Mouse (Mus musculus): Measurements from ENCODE around the gene Rfc4. TPM values are rescaled to one million over a fixed set of nuclear protein-coding genes. Genes with fewer than 3 reads are reported as not detected.

Gene Rfc4
- 104 and 124 TPM in 2 replicates for polyA plus RNA-seq (2015; fragmentation: Nextera tagmentation; extraction: Ambion mirVana)

GRCm38 (mm10) chr16:23127673-23128375 lies at the start of gene Rfc4:
Gene Rfc4 (minus strand): TSS chr16:23127737.
- peaks cover 11% of the 10 kb centered on the region for H3K36me3 ChIP-seq (ENCODE audit: control insufficient read depth, insufficient read depth)
- peak within 1 kb of the TSS; percentile 85 for H3K9ac ChIP-seq (ENCODE audit: low read depth, low read length)
- peaks cover 10% of the 10 kb centered on the region for H3K4me1 ChIP-seq (ENCODE audit: control insufficient read depth, low read depth, low read length)
- peak within 1 kb of the TSS; percentile 96 for H3K27ac ChIP-seq (ENCODE audit: low read length)
- no peaks in the 10 kb centered on the region for H3K27me3 ChIP-seq (ENCODE audit: control insufficient read depth, insufficient read depth, low read depth, low read length)
- H3K4me2 ChIP-seq (ENCODE audit: low read depth, low read length) = peak within 1 kb of the TSS; percentile 82
- H3K4me3 ChIP-seq (ENCODE audit: low read depth, low read length) = peak within 1 kb of the TSS; percentile 77
- no peaks in the 10 kb centered on the region for H3K9me3 ChIP-seq (replicated peaks; ENCODE audit: control insufficient read depth, low read length)
- ATAC-seq (ENCODE audit: low read depth) = peak; percentile 95
- under 1% methylated on average over 51 of the region's 51 CpGs for WGBS (ENCODE audit: insufficient replicate concordance)

GRCm38 (mm10) chr16:23175956-23176355 lies 48.4 kb upstream of the Rfc4 start:
- no peaks in the 10 kb centered on the region for H3K27me3 ChIP-seq (ENCODE audit: control insufficient read depth, insufficient read depth, low read depth, low read length)
- no peaks in the 10 kb centered on the region for H3K9me3 ChIP-seq (replicated peaks; ENCODE audit: control insufficient read depth, low read length)
- no peak overlapping the region for H3K4me2 ChIP-seq (ENCODE audit: low read depth, low read length)
- no peaks in the 10 kb centered on the region for H3K36me3 ChIP-seq (ENCODE audit: control insufficient read depth, insufficient read depth)
- H3K9ac ChIP-seq (ENCODE audit: low read depth, low read length) = no peak overlapping the region
- 0 out of 2 replicates have a peak, but pooled peaks have one; percentile 27 for ATAC-seq (ENCODE audit: low read depth)
- H3K4me1 ChIP-seq (ENCODE audit: control insufficient read depth, low read depth, low read length) = no peaks in the 10 kb centered on the region
- 13% methylated on average over 3 of the region's 3 CpGs for WGBS (ENCODE audit: insufficient replicate concordance)
- H3K4me3 ChIP-seq (ENCODE audit: low read depth, low read length) = no peak overlapping the region
- H3K27ac ChIP-seq (ENCODE audit: low read length) = no peak overlapping the region

- 14% methylated on average over 5 of the region's 5 CpGs for WGBS (ENCODE audit: insufficient replicate concordance)
- Histone ChIP-seq H3K9ac (ENCODE audit: low read depth, low read length) (no peak overlapping the region), H3K4me3 (ENCODE audit: low read depth, low read length) (no peak overlapping the region), H3K4me1 (ENCODE audit: control insufficient read depth, low read depth, low read length) (no peaks in the 10 kb centered on the region), H3K4me2 (ENCODE audit: low read depth, low read length) (no peak overlapping the region), H3K36me3 (ENCODE audit: control insufficient read depth, insufficient read depth) (no peaks in the 10 kb centered on the region), H3K9me3 (replicated peaks; ENCODE audit: control insufficient read depth, low read length) (no peaks in the 10 kb centered on the region), H3K27me3 (ENCODE audit: control insufficient read depth, insufficient read depth, low read depth, low read length) (no peaks in the 10 kb centered on the region), H3K27ac (ENCODE audit: low read length) (no peak overlapping the region)
- no peak for ATAC-seq (ENCODE audit: low read depth)
Measured at GRCm38 (mm10) chr16:23174855-23175254, 47.3 kb upstream of the Rfc4 start.

- 61% methylated on average over 5 of the region's 5 CpGs for WGBS (ENCODE audit: insufficient replicate concordance)
Measured at GRCm38 (mm10) chr16:23173904-23174303, 46.4 kb upstream of the Rfc4 start.

GRCm38 (mm10) chr16:23170813-23171212 lies 43.3 kb upstream of the Rfc4 start:
- H3K27me3 ChIP-seq (ENCODE audit: control insufficient read depth, insufficient read depth, low read depth, low read length) = no peaks in the 10 kb centered on the region
- H3K36me3 ChIP-seq (ENCODE audit: control insufficient read depth, insufficient read depth) = no peaks in the 10 kb centered on the region
- H3K4me2 ChIP-seq (ENCODE audit: low read depth, low read length) = no peak overlapping the region
- H3K9ac ChIP-seq (ENCODE audit: low read depth, low read length) = no peak overlapping the region
- ATAC-seq (ENCODE audit: low read depth) = no peak
- H3K4me1 ChIP-seq (ENCODE audit: control insufficient read depth, low read depth, low read length) = no peaks in the 10 kb centered on the region
- no peak overlapping the region for H3K4me3 ChIP-seq (ENCODE audit: low read depth, low read length)
- H3K9me3 ChIP-seq (replicated peaks; ENCODE audit: control insufficient read depth, low read length) = no peaks in the 10 kb centered on the region
- H3K27ac ChIP-seq (ENCODE audit: low read length) = no peak overlapping the region
- 61% methylated on average over 3 of the region's 3 CpGs for WGBS (ENCODE audit: insufficient replicate concordance)

More at GRCm38 (mm10) chr16:23173904-23174303, 46.4 kb upstream of the Rfc4 start:
- Histone ChIP-seq H3K4me2 (ENCODE audit: low read depth, low read length) (no peak overlapping the region), H3K4me1 (ENCODE audit: control insufficient read depth, low read depth, low read length) (no peaks in the 10 kb centered on the region), H3K9ac (ENCODE audit: low read depth, low read length) (no peak overlapping the region), H3K36me3 (ENCODE audit: control insufficient read depth, insufficient read depth) (no peaks in the 10 kb centered on the region), H3K27ac (ENCODE audit: low read length) (no peak overlapping the region), H3K4me3 (ENCODE audit: low read depth, low read length) (no peak overlapping the region), H3K9me3 (replicated peaks; ENCODE audit: control insufficient read depth, low read length) (no peaks in the 10 kb centered on the region), H3K27me3 (ENCODE audit: control insufficient read depth, insufficient read depth, low read depth, low read length) (no peaks in the 10 kb centered on the region)
- ATAC-seq (ENCODE audit: low read depth) = peak; percentile 63; the same call in 1 of the 2 replicates

GRCm38 (mm10) chr16:23167079-23167478 lies 39.5 kb upstream of the Rfc4 start:
- WGBS (ENCODE audit: insufficient replicate concordance) = 21% methylated on average over 5 of the region's 5 CpGs
- no peaks in the 10 kb centered on the region for H3K9me3 ChIP-seq (replicated peaks; ENCODE audit: control insufficient read depth, low read length)
- no peak overlapping the region for H3K9ac ChIP-seq (ENCODE audit: low read depth, low read length)
- H3K4me3 ChIP-seq (ENCODE audit: low read depth, low read length) = no peak overlapping the region
- no peaks in the 10 kb centered on the region for H3K36me3 ChIP-seq (ENCODE audit: control insufficient read depth, insufficient read depth)
- H3K27ac ChIP-seq (ENCODE audit: low read length) = no peak overlapping the region
- no peak for ATAC-seq (ENCODE audit: low read depth)
- H3K4me1 ChIP-seq (ENCODE audit: control insufficient read depth, low read depth, low read length) = no peaks in the 10 kb centered on the region
- H3K27me3 ChIP-seq (ENCODE audit: control insufficient read depth, insufficient read depth, low read depth, low read length) = no peaks in the 10 kb centered on the region
- no peak overlapping the region for H3K4me2 ChIP-seq (ENCODE audit: low read depth, low read length)

GRCm38 (mm10) chr16:23166646-23167045 lies 39.1 kb upstream of the Rfc4 start:
- H3K9me3 ChIP-seq (replicated peaks; ENCODE audit: control insufficient read depth, low read length) = no peaks in the 10 kb centered on the region
- no peaks in the 10 kb centered on the region for H3K27me3 ChIP-seq (ENCODE audit: control insufficient read depth, insufficient read depth, low read depth, low read length)
- 64% methylated on average over 1 of the region's 1 CpGs for WGBS (ENCODE audit: insufficient replicate concordance)
- no peak for ATAC-seq (ENCODE audit: low read depth)
- H3K36me3 ChIP-seq (ENCODE audit: control insufficient read depth, insufficient read depth) = no peaks in the 10 kb centered on the region
- no peaks in the 10 kb centered on the region for H3K4me1 ChIP-seq (ENCODE audit: control insufficient read depth, low read depth, low read length)
- no peak overlapping the region for H3K4me3 ChIP-seq (ENCODE audit: low read depth, low read length)
- H3K4me2 ChIP-seq (ENCODE audit: low read depth, low read length) = no peak overlapping the region
- no peak overlapping the region for H3K9ac ChIP-seq (ENCODE audit: low read depth, low read length)
- H3K27ac ChIP-seq (ENCODE audit: low read length) = no peak overlapping the region

GRCm38 (mm10) chr16:23165441-23165840 lies 37.9 kb upstream of the Rfc4 start:
- no peak overlapping the region for H3K9ac ChIP-seq (ENCODE audit: low read depth, low read length)
- H3K4me3 ChIP-seq (ENCODE audit: low read depth, low read length) = no peak overlapping the region
- no peak for ATAC-seq (ENCODE audit: low read depth)
- H3K27me3 ChIP-seq (ENCODE audit: control insufficient read depth, insufficient read depth, low read depth, low read length) = no peaks in the 10 kb centered on the region
- H3K4me2 ChIP-seq (ENCODE audit: low read depth, low read length) = no peak overlapping the region
- no peak overlapping the region for H3K27ac ChIP-seq (ENCODE audit: low read length)
- no peaks in the 10 kb centered on the region for H3K4me1 ChIP-seq (ENCODE audit: control insufficient read depth, low read depth, low read length)
- 51% methylated on average over 9 of the region's 9 CpGs for WGBS (ENCODE audit: insufficient replicate concordance)
- H3K9me3 ChIP-seq (replicated peaks; ENCODE audit: control insufficient read depth, low read length) = no peaks in the 10 kb centered on the region
- H3K36me3 ChIP-seq (ENCODE audit: control insufficient read depth, insufficient read depth) = no peaks in the 10 kb centered on the region

- Histone ChIP-seq H3K27ac (ENCODE audit: low read length) (no peak overlapping the region), H3K4me2 (ENCODE audit: low read depth, low read length) (no peak overlapping the region), H3K9ac (ENCODE audit: low read depth, low read length) (no peak overlapping the region), H3K4me3 (ENCODE audit: low read depth, low read length) (no peak overlapping the region), H3K9me3 (replicated peaks; ENCODE audit: control insufficient read depth, low read length) (no peaks in the 10 kb centered on the region), H3K36me3 (ENCODE audit: control insufficient read depth, insufficient read depth) (no peaks in the 10 kb centered on the region), H3K27me3 (ENCODE audit: control insufficient read depth, insufficient read depth, low read depth, low read length) (no peaks in the 10 kb centered on the region), H3K4me1 (ENCODE audit: control insufficient read depth, low read depth, low read length) (no peaks in the 10 kb centered on the region)
- WGBS (ENCODE audit: insufficient replicate concordance) = 27% methylated on average over 6 of the region's 6 CpGs
- no peak for ATAC-seq (ENCODE audit: low read depth)
Measured at GRCm38 (mm10) chr16:23164443-23164842, 36.9 kb upstream of the Rfc4 start.
